Mouse (Mus musculus) CH12.LX (cell line): Measurements from ENCODE around the gene Wnt1. TPM values are rescaled to one million over a fixed set of nuclear protein-coding genes. Genes with fewer than 3 reads are reported as not detected.

Experiments
- DNase-seq: peaks from one replicate; pipeline ENCODE4 v3.0.0-alpha.2; 2013; ENCODE audit errors: extremely low read depth
- H3K27ac ChIP-seq: 2 replicates; pipeline ENCODE4 v1.5.1; 2012; ENCODE audit warnings: low read depth, mild to moderate bottlenecking, control low read depth, moderate library complexity; ENCODE audit not compliant: insufficient read depth
- H3K27me3 ChIP-seq: replicated peaks from 2 replicates; pipeline ENCODE3; 2012; ENCODE audit warnings: inconsistent platforms
- H3K36me3 ChIP-seq, 2 experiments: replicated peaks in 1 of 2; 2 replicates each; pipeline versions ENCODE3 to v1.6.1; 2012; ENCODE audit warnings: inconsistent platforms in 1 of 2, low read length in 1 of 2, mild to moderate bottlenecking in 1 of 2, mixed read lengths in 1 of 2, moderate library complexity in 1 of 2; ENCODE audit not compliant: control insufficient read depth in 1 of 2, insufficient read depth in 1 of 2
- H3K4me1 ChIP-seq, 2 experiments: 2 replicates each; pipeline ENCODE4 v1.6.1; 2012; ENCODE audit warnings: inconsistent platforms in 1 of 2, moderate library complexity in 1 of 2; ENCODE audit not compliant: insufficient read depth in 2 of 2, control insufficient read depth in 1 of 2
- H3K4me2 ChIP-seq: 2 replicates; pipeline ENCODE4 v1.6.1; 2012; ENCODE audit warnings: low read depth, mild to moderate bottlenecking, control low read depth; ENCODE audit not compliant: poor library complexity, insufficient read depth, severe bottlenecking
- H3K4me3 ChIP-seq, 3 experiments: fragments of 150-350 bp in 1 of 3; sonication (generic) in 1 of 3; replicated peaks in 1 of 3; 2 replicates each; pipeline versions ENCODE3 to v1.5.1; 2011 to 2012; ENCODE audit warnings: low read depth in 2 of 3, low read length in 2 of 3, mild to moderate bottlenecking in 2 of 3, moderate library complexity in 2 of 3, control low read depth in 1 of 3, improper control_type of control experiment in 1 of 3, inconsistent platforms in 1 of 3, mixed read lengths in 1 of 3; ENCODE audit not compliant: poor library complexity in 1 of 3
- H3K79me2 ChIP-seq: replicated peaks from 2 replicates; pipeline ENCODE4 v1.6.1; 2012; ENCODE audit warnings: mild to moderate bottlenecking, moderate library complexity; ENCODE audit not compliant: control insufficient read depth, poor library complexity, insufficient read depth, severe bottlenecking; ENCODE audit errors: extremely low read depth
- H3K9ac ChIP-seq: 2 replicates; pipeline ENCODE4 v1.6.1; 2012; ENCODE audit warnings: low read depth, mild to moderate bottlenecking, control low read depth, moderate library complexity; ENCODE audit not compliant: insufficient read depth
- H3K9me3 ChIP-seq: replicated peaks from 2 replicates; pipeline ENCODE3; 2012; ENCODE audit warnings: low read length, inconsistent platforms, mixed read lengths
- BHLHE40 ChIP-seq: IDR thresholded peaks from 2 replicates; pipeline ENCODE4 v1.6.1; 2011; ENCODE audit warnings: mild to moderate bottlenecking, low read depth, low read length, improper control_type of control experiment
- CHD1 ChIP-seq: IDR thresholded peaks from 2 replicates; pipeline ENCODE4 v1.6.1; 2012; ENCODE audit warnings: low read depth, low read length, improper control_type of control experiment, inconsistent platforms
- CTCF ChIP-seq, 2 experiments: IDR thresholded peaks in 1 of 2; conservative IDR thresholded peaks in 1 of 2; 2 replicates each; pipeline ENCODE4 v1.5.1; 2011 to 2012; ENCODE audit warnings: low read depth in 2 of 2, low read length in 2 of 2, improper control_type of control experiment in 1 of 2, inconsistent platforms in 1 of 2, mild to moderate bottlenecking in 1 of 2, moderate library complexity in 1 of 2
- GABPA ChIP-seq: IDR thresholded peaks from 2 replicates; pipeline ENCODE4 v1.6.1; 2012; ENCODE audit warnings: low read depth, low read length, improper control_type of control experiment, inconsistent platforms; ENCODE audit not compliant: insufficient replicate concordance
- HCFC1 ChIP-seq: IDR thresholded peaks from 2 replicates; pipeline ENCODE4 v1.6.1; 2012; ENCODE audit warnings: low read depth, mild to moderate bottlenecking, inconsistent platforms, low read length, improper control_type of control experiment
- IRF4 ChIP-seq: IDR thresholded peaks from 2 replicates; pipeline ENCODE4 v1.6.1; 2014; ENCODE audit warnings: low read depth, mild to moderate bottlenecking, inconsistent platforms, low read length, improper control_type of control experiment
- JUN ChIP-seq: IDR thresholded peaks from 2 replicates; pipeline ENCODE4 v1.6.1; 2011; ENCODE audit warnings: low read depth, mild to moderate bottlenecking, low read length, improper control_type of control experiment, moderate library complexity; ENCODE audit not compliant: insufficient read depth
- KAT2A ChIP-seq: IDR thresholded peaks from 2 replicates; pipeline ENCODE4 v1.6.1; 2012; ENCODE audit warnings: low read length, improper control_type of control experiment, inconsistent platforms; ENCODE audit not compliant: insufficient replicate concordance
- MAX ChIP-seq: IDR thresholded peaks from 2 replicates; pipeline ENCODE4 v1.6.1; 2011; ENCODE audit warnings: low read length, improper control_type of control experiment
- MAZ ChIP-seq: IDR thresholded peaks from 2 replicates; pipeline ENCODE4 v1.6.1; 2012; ENCODE audit warnings: low read depth, mild to moderate bottlenecking, inconsistent platforms, low read length, improper control_type of control experiment, moderate library complexity
- MXI1 ChIP-seq: IDR thresholded peaks from 2 replicates; pipeline ENCODE4 v1.6.1; 2011; ENCODE audit warnings: mild to moderate bottlenecking, low read depth, low read length, improper control_type of control experiment
- MYC ChIP-seq: IDR thresholded peaks from 2 replicates; pipeline ENCODE4 v1.6.1; 2011; ENCODE audit warnings: low read depth, mild to moderate bottlenecking, improper control_type of control experiment, low read length
- NELFE ChIP-seq: IDR thresholded peaks from 2 replicates; pipeline ENCODE4 v1.6.1; 2011; ENCODE audit warnings: low read depth, low read length, improper control_type of control experiment
- NRF1 ChIP-seq: IDR thresholded peaks from 2 replicates; pipeline ENCODE4 v1.6.1; 2014; ENCODE audit warnings: low read depth, mild to moderate bottlenecking, inconsistent platforms, low read length, improper control_type of control experiment, moderate library complexity
- PAX5 ChIP-seq: IDR thresholded peaks from 2 replicates; pipeline ENCODE4 v1.6.1; 2012; ENCODE audit warnings: low read length, inconsistent platforms, mixed read lengths
- POLR2A ChIP-seq: IDR thresholded peaks from 2 replicates; pipeline ENCODE4 v1.6.1; 2011; ENCODE audit warnings: low read depth, mild to moderate bottlenecking, improper control_type of control experiment, low read length
- RAD21 ChIP-seq: IDR thresholded peaks from 2 replicates; pipeline ENCODE4 v1.6.1; 2011; ENCODE audit warnings: low read depth, mild to moderate bottlenecking, low read length, improper control_type of control experiment, moderate library complexity
- SIN3A ChIP-seq: IDR thresholded peaks from 2 replicates; pipeline ENCODE4 v1.6.1; 2012; ENCODE audit warnings: low read length, improper control_type of control experiment, inconsistent platforms
- SMC3 ChIP-seq: IDR thresholded peaks from 2 replicates; pipeline ENCODE4 v1.6.1; 2011; ENCODE audit warnings: low read depth, low read length, improper control_type of control experiment
- TBP ChIP-seq: conservative IDR thresholded peaks from 2 replicates; pipeline ENCODE4 v1.6.1; 2011; ENCODE audit warnings: low read depth, low read length, improper control_type of control experiment
- TCF12 ChIP-seq: IDR thresholded peaks from 2 replicates; pipeline ENCODE4 v1.6.1; 2014; ENCODE audit warnings: low read depth, mild to moderate bottlenecking, inconsistent platforms, low read length, improper control_type of control experiment
- UBTF ChIP-seq: IDR thresholded peaks from 2 replicates; pipeline ENCODE4 v1.6.1; 2012; ENCODE audit warnings: low read depth, mild to moderate bottlenecking, inconsistent platforms, low read length, improper control_type of control experiment, moderate library complexity
- USF1 ChIP-seq: IDR thresholded peaks from 2 replicates; pipeline ENCODE4 v1.6.1; 2014; ENCODE audit warnings: low read depth, mild to moderate bottlenecking, inconsistent platforms, low read length, improper control_type of control experiment
- USF2 ChIP-seq: conservative IDR thresholded peaks from 2 replicates; pipeline ENCODE4 v1.6.1; 2011; ENCODE audit warnings: low read depth, low read length, improper control_type of control experiment
- ZKSCAN1 ChIP-seq: IDR thresholded peaks from 2 replicates; pipeline ENCODE4 v1.6.1; 2012; ENCODE audit warnings: low read depth, inconsistent platforms, low read length, improper control_type of control experiment, borderline replicate concordance
- dilution Hi-C: fragments of 300-500 bp; cut with MboI; formaldehyde crosslinking; loops from 2 replicates; pipeline ENCODE4 v1.14.3; 2020; ENCODE audit warnings: low sequenced_read_pairs; ENCODE audit not compliant: extremely low pct_unique_long_range_greater_than_20kb, extremely low pct_ligation_motif_present
- in situ Hi-C: fragments of 300-500 bp; cut with MboI; formaldehyde crosslinking; loops from 3 replicates; pipeline ENCODE4 v1.14.3; 2019; ENCODE audit warnings: low sequenced_read_pairs, low pct_ligation_motif_present, low pct_unique_long_range_greater_than_20kb, mixed read lengths
- polyA plus RNA-seq: library from polyadenylated mRNA; unstranded; fragments of >175 nt; gene quantifications from 2 replicates; pipeline ENCODE4 v1.2.1, GENCODE M21; 2012; ENCODE audit warnings: low read depth; ENCODE audit not compliant: insufficient read length
- total RNA-seq, 2 experiments: library from RNA; depleted of rRNA; stranded (reverse); fragments of 300-350 nt in 1 of 2; fragments of >200 nt in 1 of 2; gene quantifications; 2 replicates each; pipeline ENCODE4 v1.2.3; 2012 to 2014

The Wnt1 gene
- total and polyA plus RNA-seq, 3 experiments: not detected

- no peaks in the 10 kb centered on the region for H3K36me3 ChIP-seq
- H3K27ac ChIP-seq: no peak overlapping the region
- peaks cover 2% of the 10 kb centered on the region for H3K27me3 ChIP-seq
- peaks cover 2% of the 10 kb centered on the region for H3K9me3 ChIP-seq
- TF ChIP-seq USF2 (no peak), UBTF (no peak), RAD21 (no peak; the same call in none of the 2 replicates), MAZ (no peak), TCF12 (no peak), HCFC1 (no peak), MAX (no peak), IRF4 (no peak), PAX5 (no peak), GABPA (no peak), NRF1 (no peak), USF1 (no peak), CHD1 (no peak)
- peaks cover 10 to 35% of the 10 kb centered on the region in 2 experiments for H3K4me1 ChIP-seq
- dilution Hi-C loops (no loop called here), in situ Hi-C loops (no loop called here)
- H3K4me3 ChIP-seq: no peak overlapping the region
- H3K9ac ChIP-seq: no peak overlapping the region
- H3K79me2 ChIP-seq: no peaks in the 10 kb centered on the region
- no peak for DNase-seq
- H3K4me2 ChIP-seq: no peak overlapping the region
Observed at GRCm38 (mm10) chr15:98780573-98780972, 9.1 kb upstream of the Wnt1 start.

- H3K9me3 ChIP-seq: peaks cover 6% of the 10 kb centered on the region
- DNase-seq: no peak
- H3K27ac ChIP-seq: no peak overlapping the region
- H3K27me3 ChIP-seq: peaks cover 2% of the 10 kb centered on the region
- H3K4me2 ChIP-seq: no peak overlapping the region
- H3K79me2 ChIP-seq: no peaks in the 10 kb centered on the region
- peaks cover 6 to 30% of the 10 kb centered on the region in 2 experiments for H3K4me1 ChIP-seq
- no peak overlapping the region for H3K9ac ChIP-seq
- TF ChIP-seq PAX5 (no peak), JUN (no peak), CTCF (conservative IDR thresholded peaks at IDR 0.05 in 1 of 2, IDR thresholded peaks at IDR 0.05 in 1 of 2; ENCODE audit: low read depth in 2 of 2, low read length in 2 of 2) (peak in 1 of 2 experiments; percentile 58; a peak in 2 of 4 replicates), TBP (no peak), ZKSCAN1 (no peak), KAT2A (no peak), CHD1 (no peak), UBTF (no peak), SIN3A (no peak), RAD21 (peak; percentile 25), NELFE (no peak), BHLHE40 (no peak), SMC3 (peak; percentile 43; the same call in 1 of the 2 replicates), MXI1 (no peak), GABPA (no peak), MYC (no peak), HCFC1 (no peak), USF1 (no peak), POLR2A (no peak)
- dilution Hi-C loops: no loop called here
- no peaks in the 10 kb centered on the region for H3K36me3 ChIP-seq
- no peak overlapping the region for H3K4me3 ChIP-seq
- in situ Hi-C loops: no loop called here
Observed at GRCm38 (mm10) chr15:98781166-98781565, 8.5 kb upstream of the Wnt1 start.
